Mouse (Mus musculus): ENCODE data around the gene Spred1. TPM values are rescaled to one million over a fixed set of nuclear protein-coding genes. Genes with fewer than 3 reads are reported as not detected.

Spred1 gene
- total RNA-seq, 1 experiment from 2014 or later = 64.1 TPM

GRCm38 (mm10) chr2:117180250-117180885 is 59.2 kb downstream of the Spred1 start:
- DNase-seq = peak; percentile 86

- no peak for DNase-seq
These were observed 64.4 kb downstream of the Spred1 start for GRCm38 (mm10) chr2:117185587-117185986.

GRCm38 (mm10) chr2:117190915-117191314 is 69.7 kb downstream of the Spred1 start:
- DNase-seq = no peak

GRCm38 (mm10) chr2:117194309-117194708 is 73.1 kb downstream of the Spred1 start:
- DNase-seq = no peak

DNA sequence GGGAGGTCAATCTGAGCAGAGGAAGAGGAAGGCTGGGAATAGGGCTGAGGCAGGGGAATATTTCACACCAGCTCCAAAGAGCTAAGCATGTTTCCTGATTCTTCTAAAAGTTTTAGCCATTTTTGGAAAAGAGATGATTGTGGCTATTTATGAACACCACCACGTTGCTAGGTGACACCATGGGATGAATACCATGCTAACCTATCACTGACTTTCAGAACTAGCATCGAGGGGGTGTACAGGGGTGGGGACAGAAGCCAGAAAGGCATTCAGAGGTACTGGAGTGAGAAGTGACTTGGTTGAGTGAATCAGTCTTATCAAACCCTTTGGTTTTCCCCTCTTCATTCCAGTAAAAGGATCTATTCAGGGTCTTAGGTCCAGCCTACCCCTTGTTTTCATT is 74.0 kb downstream of the Spred1 start:
- DNase-seq = no peak

GRCm38 (mm10) chr2:117195578-117195977 is 74.4 kb downstream of the Spred1 start:
- DNase-seq = no peak

- no peak for DNase-seq
These were observed 79.7 kb downstream of the Spred1 start for GRCm38 (mm10) chr2:117200869-117201338.

- DNase-seq = no peak
These were observed 82.2 kb downstream of the Spred1 start for GRCm38 (mm10) chr2:117203350-117203749.

DNA sequence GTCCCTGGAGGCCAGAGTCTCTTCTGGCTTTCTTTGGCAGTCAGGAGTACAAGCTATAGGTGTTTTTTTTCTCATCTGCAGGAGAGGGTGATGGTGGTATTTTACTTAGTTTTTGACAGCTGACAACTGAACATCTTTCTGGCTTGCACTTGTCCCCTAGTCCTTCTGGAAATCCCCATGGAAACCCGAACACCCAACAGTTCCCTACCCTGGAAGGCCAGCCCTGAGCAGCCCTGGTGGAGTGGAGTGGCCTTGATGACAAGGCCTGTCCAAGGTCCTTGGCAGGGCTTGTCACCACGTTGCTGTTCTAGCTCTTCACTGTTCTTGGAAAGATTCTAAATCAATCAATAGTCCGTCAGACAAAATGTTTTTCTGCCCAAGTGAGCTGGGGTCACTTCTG is 83.4 kb downstream of the Spred1 start:
- peak; percentile 81 for DNase-seq

- DNase-seq = no peak
These were observed 83.9 kb downstream of the Spred1 start for GRCm38 (mm10) chr2:117205066-117205465.

GRCm38 (mm10) chr2:117210416-117211085 is 89.4 kb downstream of the Spred1 start:
- DNase-seq = peak; percentile 58

DNA sequence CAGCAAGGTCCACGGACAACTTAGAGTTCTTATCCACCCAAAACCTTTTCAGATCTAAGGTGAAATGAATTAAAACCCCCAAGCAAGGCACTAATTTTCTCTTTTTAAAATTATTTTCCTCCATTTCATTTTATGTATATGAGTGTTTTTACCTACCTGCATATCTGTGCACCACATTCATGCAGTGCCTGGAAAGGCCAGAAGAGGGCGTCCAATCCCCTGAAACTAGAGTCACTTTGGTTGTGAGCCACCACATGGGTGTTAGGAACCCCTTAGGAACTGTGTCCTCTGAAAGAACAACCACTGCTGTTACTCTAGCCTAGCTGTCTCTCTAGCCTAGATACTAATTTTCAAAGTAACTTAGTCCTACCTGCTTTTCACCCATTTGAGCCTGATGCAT is 95.0 kb downstream of the Spred1 start:
- peak; percentile 31 for DNase-seq

GRCm38 (mm10) chr2:117217695-117218216 is 96.6 kb downstream of the Spred1 start:
- no peak for DNase-seq

- no peak for DNase-seq
These were observed 98.4 kb downstream of the Spred1 start for GRCm38 (mm10) chr2:117219536-117219935.

DNA sequence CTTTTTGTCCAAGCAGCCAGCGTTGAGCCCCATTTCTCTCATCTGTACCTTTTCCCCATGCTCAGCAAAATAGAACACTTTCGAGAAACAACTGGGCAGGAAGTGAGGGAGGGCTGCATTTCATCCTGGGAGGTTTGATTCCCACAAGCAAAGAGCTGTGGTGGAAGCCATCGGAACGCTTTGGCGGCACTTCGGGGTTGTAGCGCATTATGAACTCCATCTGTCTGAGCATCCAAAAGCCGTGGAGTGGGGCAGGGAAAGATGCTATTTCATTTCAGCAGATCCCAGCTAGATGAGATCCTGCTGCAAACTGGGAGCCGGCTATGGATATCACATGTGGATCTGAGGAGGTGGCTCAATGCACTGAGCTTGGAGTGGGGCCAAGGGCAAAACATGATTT is 101.5 kb downstream of the Spred1 start:
- DNase-seq = no peak

DNA sequence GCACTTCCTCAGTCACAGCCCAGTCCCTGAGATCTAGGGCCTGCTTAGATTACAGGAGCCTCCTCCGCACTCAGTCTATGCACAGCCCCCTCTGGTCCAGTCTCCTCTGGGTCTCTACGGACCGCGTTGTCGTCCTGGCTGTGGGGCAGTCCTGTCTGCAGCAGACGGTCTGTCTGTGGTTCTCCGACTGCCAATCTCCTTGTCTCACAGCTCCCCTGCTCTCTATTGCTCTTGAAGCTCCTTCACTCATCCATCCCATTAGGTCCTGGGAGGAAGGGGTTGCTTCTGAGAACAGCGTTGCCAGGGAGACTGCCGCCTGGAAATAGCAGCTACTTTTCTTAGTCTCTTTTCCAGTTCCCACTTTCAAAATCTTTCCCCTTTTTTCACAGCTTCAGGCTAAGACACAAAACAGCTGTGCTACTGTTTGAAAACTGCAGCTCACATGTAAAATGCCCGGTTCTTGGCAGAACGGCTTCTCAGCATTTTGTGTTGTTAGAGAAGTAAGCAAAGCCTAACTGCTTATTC is 107.5 kb downstream of the Spred1 start:
- no peak for DNase-seq

DNA sequence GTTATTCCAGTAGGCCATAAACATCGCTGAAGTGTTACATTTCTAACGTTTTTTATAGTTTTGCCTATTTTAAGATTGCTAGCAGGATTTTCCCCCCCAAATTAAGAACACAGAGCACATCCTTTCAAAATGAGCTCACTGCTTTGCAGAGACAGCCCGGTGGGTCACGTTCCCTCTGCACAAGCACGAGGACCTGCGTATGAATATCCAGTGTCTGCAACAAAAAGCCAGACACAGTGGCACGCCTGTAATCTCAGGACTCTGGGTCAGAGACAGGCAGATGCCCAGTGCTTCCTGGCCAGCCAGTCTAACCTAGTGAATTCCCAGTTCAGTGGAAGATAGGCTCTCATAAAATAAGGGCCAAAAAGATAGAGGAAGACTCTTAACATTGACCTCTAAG is 109.1 kb downstream of the Spred1 start:
- no peak for DNase-seq

- DNase-seq = peak; percentile 94
These were observed 110.1 kb downstream of the Spred1 start for GRCm38 (mm10) chr2:117231257-117231656.

Small RNA genes within 50 kb of the gene (microRNA-seq; reads per million reads assigned to microRNA genes)
- gene Mir674 = 1,993 to 5,020 reads per million in 2 experiments

Other genes starting within 250 kb of the Spred1 start
- gene Tmco5, start 242.7 kb upstream of the Spred1 start, total RNA-seq (2021) = not detected in 2 replicates
- 35.1 and 36.9 TPM in 2 replicates for gene Fam98b, start 128.4 kb downstream of the Spred1 start, total RNA-seq (2021)
- 1.7 and 9.8 TPM in 2 replicates for gene Rasgrp1, start 221.6 kb downstream of the Spred1 start, total RNA-seq (2021)